Mouse (Mus musculus) adrenal gland, postnatal 10 days (tissue): ENCODE data around the gene Gm5741. TPM values are rescaled to one million over a fixed set of nuclear protein-coding genes. Genes with fewer than 3 reads are reported as not detected.
A peak's percentile ranks its signal among the peaks of the same experiment; 100 is the strongest.
"Not testable (repeated sequence)": the region's sequence is repeated elsewhere in the genome, so short reads cannot be mapped to it uniquely, and the experiment has no call there.

Source experiments
- DNase-seq: peaks from one replicate; pipeline ENCODE4 v3.0.0; 2021; ENCODE audit warnings: mixed read lengths
- long read RNA-seq, 2 experiments: library from polyadenylated mRNA; stranded (forward); transcript quantifications; one replicate each; pipeline ENCODE4 v2.0.0; 2021
- total RNA-seq, 2 experiments: library from RNA; stranded (reverse); gene quantifications; 2 replicates each; pipeline ENCODE4 v1.2.3; 2021

Gm5741 gene
- total RNA-seq = 1 to 10 TPM in 1 of 2 experiments, not detected in 1; 1.2 TPM
- long read RNA-seq, experiment 1 = 0 reads
- long read RNA-seq, experiment 2 = 0 reads

GRCm38 (mm10) chr8:85067982-85068381, at the start of gene Gm5741:
TSS of gene Gm5741 (minus strand) at chr8:85067982.
- no peak for DNase-seq

- DNase-seq = no peak
Observed at GRCm38 (mm10) chr8:85116984-85117383, 49.2 kb upstream of the Gm5741 start.

GRCm38 (mm10) chr8:85115501-85115900, 47.7 kb upstream of the Gm5741 start:
- no peak for DNase-seq

GRCm38 (mm10) chr8:85113241-85113640, 45.5 kb upstream of the Gm5741 start:
- no peak for DNase-seq

- DNase-seq = no peak
Observed at GRCm38 (mm10) chr8:85100076-85100665, 32.4 kb upstream of the Gm5741 start.

GRCm38 (mm10) chr8:85096850-85097249, 29.1 kb upstream of the Gm5741 start:
- no peak for DNase-seq

- no peak for DNase-seq
Observed at GRCm38 (mm10) chr8:85096196-85096595, 28.4 kb upstream of the Gm5741 start.

GRCm38 (mm10) chr8:85095566-85095965, 27.8 kb upstream of the Gm5741 start:
- no peak for DNase-seq

- no peak for DNase-seq
Observed at GRCm38 (mm10) chr8:85095051-85095450, 27.3 kb upstream of the Gm5741 start.

- DNase-seq = no peak
Observed at GRCm38 (mm10) chr8:85091526-85092090, 23.8 kb upstream of the Gm5741 start.

- DNase-seq = no peak
Observed at GRCm38 (mm10) chr8:85090856-85091255, 23.1 kb upstream of the Gm5741 start.

- DNase-seq = no peak
Observed at GRCm38 (mm10) chr8:85088771-85089170, 21.0 kb upstream of the Gm5741 start.

- no peak for DNase-seq
Observed at GRCm38 (mm10) chr8:85086238-85086637, 18.5 kb upstream of the Gm5741 start.

- DNase-seq = no peak
Observed at GRCm38 (mm10) chr8:85084633-85085032, 16.9 kb upstream of the Gm5741 start.

GRCm38 (mm10) chr8:85083108-85083813, 15.5 kb upstream of the Gm5741 start, which contains the start of gene Man2b1:
TSS of gene Man2b1 (plus strand) at chr8:85083270.
- peak; percentile 94 for DNase-seq

GRCm38 (mm10) chr8:85082169-85082568, 14.4 kb upstream of the Gm5741 start:
- DNase-seq = not testable (repeated sequence)

- DNase-seq = peak; percentile 54
Observed at GRCm38 (mm10) chr8:85081216-85081555, 13.4 kb upstream of the Gm5741 start, which contains the start of gene Wdr83. TSS of gene Wdr83 (minus strand) at chr8:85081306.

GRCm38 (mm10) chr8:85080532-85081215, 12.9 kb upstream of the Gm5741 start, which contains the start of gene Wdr83os:
TSS of gene Wdr83os (plus strand) at chr8:85080740.
- peak; percentile 65 for DNase-seq

GRCm38 (mm10) chr8:85080214-85080531, 12.4 kb upstream of the Gm5741 start:
- no peak for DNase-seq

- DNase-seq = peak; percentile 85
Observed at GRCm38 (mm10) chr8:85076993-85077392, 9.2 kb upstream of the Gm5741 start.

- peak; percentile 53 for DNase-seq
Observed at GRCm38 (mm10) chr8:85076001-85076400, 8.2 kb upstream of the Gm5741 start.

GRCm38 (mm10) chr8:85074617-85075016, 6.8 kb upstream of the Gm5741 start:
- no peak for DNase-seq

GRCm38 (mm10) chr8:85074167-85074566, 6.4 kb upstream of the Gm5741 start:
- DNase-seq = no peak
